Mouse (Mus musculus): ENCODE measurements around the gene Bri3. TPM values are rescaled to one million over a fixed set of nuclear protein-coding genes. Genes with fewer than 3 reads are reported as not detected.
"Not testable (repeated sequence)": the region's sequence is repeated elsewhere in the genome, so short reads cannot be mapped to it uniquely, and the experiment has no call there.

Gene Bri3
- total RNA-seq, 4 experiments from 2014 or later: 35.7 to 43.3 (median 40.9) TPM

DNA sequence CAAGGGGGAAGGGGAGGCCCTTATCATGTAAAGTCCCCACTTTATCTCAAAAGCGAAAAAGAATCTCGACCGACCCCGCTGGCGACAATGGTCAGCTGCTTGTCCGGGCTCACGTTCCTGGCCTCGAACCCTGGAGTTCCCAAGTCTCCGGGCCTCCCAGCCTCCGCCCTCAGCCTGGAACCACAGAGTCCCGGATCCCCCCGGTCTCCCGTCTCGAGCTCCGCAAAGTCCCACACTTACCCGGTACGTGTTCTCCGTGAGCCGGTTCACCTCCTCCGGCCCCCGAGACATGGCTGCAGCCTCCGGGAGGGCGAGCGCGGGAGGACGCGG, 113.3 kb downstream of the Bri3 start:
- DNase-seq (ENCODE audit: low spot score in 2 of 2): peak in 1 of 2 experiments; percentile 42

DNA sequence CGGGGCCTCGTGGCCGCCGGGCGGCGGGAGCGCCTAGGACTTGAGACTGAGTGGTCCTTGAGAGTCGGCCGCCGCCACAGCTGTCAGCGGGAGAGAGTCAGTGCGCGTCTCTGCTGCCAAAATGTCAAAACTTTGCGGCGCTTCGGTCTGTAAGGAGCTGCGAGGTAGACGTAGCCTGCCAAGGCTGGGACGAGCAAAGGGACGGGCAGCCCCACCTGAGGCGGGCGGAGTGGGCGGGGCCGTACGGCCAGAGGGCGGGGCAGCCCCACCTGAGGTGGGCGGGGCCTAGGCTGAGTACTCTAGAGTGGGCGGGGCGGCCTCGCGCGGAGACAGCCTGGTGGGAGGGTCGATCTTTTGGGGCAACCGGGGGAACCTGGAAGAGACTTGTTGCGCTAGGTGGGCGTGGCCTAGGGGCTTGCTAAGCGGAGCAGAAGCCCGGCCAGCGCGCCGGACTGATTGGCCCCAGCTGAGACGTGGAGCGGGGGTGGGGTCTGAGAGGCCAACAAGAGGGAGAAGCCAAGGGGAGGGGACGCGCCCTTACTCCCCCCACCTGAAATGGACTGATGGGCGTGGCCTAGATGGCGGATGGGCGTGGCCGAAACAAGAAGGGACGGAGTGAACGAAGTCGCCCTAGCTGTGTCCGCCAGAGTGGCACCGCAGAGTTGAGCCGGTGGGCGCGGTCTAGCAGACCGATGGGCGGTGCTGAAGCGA, 113.8 kb downstream of the Bri3 start, which contains the start of gene Baiap2l1:
Gene Baiap2l1, minus strand, starts transcription at position 232 of the 711 bp plus-strand sequence.
- peak; percentile 65 to 80 for DNase-seq (ENCODE audit: low spot score in 2 of 2)

DNA sequence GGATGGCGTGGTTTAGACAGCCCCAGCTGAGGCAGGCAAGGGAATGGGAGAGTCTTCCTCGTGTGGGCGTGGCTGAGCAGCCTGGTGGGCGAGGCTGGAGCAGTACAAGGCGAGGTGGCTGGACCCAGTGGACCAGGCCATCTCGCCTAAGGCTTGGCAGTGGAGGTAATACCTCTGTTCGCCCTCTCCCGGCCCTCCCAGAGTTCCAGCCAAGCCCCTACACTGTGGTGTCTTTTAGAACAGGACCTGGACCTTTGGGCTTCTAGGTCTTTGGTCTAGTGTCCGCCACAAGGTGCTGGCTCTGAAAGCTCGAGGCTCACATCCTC, 114.3 kb downstream of the Bri3 start:
- DNase-seq (ENCODE audit: low spot score in 2 of 2): no peak

DNA sequence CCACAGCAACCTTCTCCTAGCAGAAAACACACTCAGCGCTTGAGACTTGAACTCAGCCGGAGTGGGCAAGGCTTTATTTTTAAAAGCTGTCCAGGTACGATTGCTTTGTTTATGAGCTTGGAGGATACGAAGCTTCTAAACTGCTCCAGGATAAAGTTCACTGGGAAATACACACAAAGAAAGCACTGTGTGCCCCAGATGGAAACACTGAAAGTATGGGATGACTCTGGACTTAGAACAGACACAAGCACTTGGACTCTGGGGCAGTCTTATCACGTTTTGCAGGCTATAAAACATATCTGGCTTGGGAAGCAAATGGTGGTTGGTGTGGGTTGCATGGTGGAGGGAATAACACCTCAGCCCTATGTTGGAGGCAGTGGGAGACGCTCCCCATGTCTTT, 115.6 kb downstream of the Bri3 start:
- no peak for DNase-seq (ENCODE audit: low spot score in 2 of 2)

DNA sequence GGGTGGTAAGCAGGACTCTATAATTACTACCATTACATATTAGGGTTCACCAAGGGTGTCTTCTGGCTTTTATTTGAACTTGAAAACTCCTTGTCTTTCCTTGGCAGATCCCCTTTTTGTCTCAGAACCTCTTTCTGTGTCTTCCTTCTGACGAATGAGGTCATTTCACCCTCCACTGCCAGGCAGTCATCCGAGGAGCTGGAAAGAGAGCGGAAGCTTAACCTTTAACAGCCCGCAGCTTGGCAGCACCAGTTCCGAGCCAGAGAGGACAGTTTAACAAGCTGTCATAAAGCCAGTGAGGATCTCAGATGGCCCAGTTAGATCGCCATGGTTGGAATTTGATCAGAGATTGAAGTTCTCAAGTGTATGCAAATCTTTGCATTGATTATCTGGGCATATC, 116.1 kb downstream of the Bri3 start:
- peak in 1 of 2 experiments; percentile 13 for DNase-seq (ENCODE audit: low spot score in 2 of 2)

DNA sequence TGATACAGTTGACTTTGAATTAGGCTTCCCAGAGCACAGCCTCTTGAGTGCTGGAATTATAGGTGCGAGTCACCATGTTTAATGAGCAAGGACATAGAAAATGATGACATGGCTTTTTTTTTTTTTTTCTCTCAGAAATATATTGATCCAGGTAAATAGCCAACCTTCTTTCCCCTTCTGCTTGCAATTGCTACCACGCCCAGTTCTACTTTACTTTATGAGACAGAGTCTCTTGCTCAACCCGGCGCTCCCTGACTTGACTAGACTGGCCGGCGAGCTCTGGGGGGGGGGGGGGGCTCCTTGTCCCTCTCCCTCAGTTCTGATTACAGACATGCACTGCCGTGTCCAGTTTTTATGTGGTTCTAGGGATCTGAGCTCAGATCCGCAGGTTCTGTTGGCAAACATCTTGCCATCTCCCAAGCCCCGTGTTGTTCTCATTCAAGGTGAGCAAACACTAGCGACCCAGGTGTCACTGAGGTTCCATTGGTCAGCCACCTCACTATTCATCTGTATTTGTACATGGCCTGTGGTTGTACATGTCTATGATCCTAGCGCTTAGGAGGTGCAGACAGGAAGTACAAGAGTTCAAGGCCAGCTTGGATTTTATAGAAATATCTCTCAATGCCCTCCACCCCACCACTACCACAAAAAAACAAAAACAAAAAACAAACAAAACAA, 120.6 kb downstream of the Bri3 start:
- DNase-seq (ENCODE audit: low spot score in 2 of 2): no peak

DNA sequence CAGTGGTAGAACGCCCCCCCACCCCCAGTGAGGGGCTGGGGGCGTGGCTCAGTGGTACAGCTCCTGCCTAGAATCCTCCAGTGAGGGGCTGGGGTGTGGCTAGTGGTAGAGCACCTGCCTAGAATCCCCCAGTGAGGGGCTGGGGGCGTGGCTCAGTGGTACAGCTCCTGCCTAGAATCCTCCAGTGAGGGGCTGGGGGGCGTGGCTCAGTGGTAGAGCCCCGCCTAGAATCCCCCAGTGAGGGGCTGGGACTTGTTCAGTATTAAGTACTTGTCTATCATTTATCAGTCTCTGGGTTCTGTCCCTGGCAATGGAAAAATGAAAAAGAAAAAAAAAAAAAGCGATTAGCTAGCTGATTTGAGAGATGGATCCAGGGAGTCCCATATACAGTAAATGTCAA, 122.3 kb downstream of the Bri3 start:
- not testable (repeated sequence) for DNase-seq (ENCODE audit: low spot score in 2 of 2)

DNA sequence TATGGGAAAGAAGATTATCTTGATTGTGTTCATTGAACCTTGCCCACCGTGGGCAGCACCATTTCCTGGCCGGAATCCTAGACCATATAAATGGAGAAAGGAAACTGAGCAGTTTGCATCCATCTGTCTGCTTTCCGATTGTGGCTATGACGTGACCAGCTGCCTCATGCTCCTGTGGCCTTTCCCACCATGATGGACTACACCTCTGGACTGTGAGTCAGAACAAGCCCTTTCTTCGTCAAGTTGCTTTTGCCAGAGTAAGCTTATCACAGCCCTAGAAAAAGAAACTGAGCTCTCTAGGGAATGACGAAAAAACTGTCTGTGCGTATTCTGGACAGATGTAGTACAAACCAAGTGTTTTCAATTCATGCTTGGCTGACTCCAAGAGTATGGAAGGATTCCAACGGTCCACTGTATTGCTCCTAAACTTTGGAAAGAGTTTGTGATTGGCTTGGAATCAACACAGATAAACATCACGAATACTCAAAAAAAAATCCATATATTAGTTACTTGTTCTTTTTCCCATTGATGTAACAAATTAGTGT, 124.5 kb downstream of the Bri3 start:
- DNase-seq (ENCODE audit: low spot score in 2 of 2): no peak

DNA sequence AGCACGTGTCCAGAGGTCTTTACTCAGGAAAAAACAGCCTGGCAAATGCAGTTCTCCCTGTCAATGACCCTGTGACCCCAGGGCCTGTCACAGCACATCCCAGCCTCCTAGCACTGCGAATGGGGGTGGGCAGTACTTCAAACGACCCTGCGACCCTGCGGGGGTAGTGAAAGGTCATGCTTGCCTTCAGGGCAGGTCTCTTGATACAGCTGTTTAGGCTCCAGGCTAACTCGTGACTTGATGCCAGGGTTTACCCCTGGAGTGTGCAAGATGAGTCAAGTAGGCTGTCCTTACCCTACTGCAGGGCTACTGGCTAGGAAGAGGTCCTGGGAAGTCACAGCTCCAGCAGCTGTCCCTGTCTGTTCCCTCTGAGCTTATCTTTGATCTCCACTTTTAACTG, 126.7 kb downstream of the Bri3 start:
- no peak for DNase-seq (ENCODE audit: low spot score in 2 of 2)

DNA sequence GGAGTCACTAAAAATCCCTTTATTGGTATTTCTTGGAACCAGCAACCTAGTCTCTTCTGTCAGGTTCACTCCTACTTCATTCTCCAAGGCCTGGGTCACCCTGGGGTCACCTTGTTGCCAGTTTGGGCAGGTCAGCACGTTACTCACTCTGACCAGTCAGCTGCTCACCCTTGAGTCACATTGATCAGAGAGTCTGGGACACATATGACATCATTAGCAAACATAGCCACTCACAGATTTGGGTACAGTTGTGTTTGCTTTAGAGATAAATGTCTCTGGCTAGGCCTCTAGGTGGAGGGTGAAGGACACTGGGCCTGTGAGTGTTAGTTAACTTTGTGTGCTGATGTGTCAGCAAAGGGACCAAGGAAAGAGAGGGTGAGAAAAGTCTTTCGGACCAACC, 127.9 kb downstream of the Bri3 start:
- DNase-seq (ENCODE audit: low spot score in 2 of 2): no peak

DNA sequence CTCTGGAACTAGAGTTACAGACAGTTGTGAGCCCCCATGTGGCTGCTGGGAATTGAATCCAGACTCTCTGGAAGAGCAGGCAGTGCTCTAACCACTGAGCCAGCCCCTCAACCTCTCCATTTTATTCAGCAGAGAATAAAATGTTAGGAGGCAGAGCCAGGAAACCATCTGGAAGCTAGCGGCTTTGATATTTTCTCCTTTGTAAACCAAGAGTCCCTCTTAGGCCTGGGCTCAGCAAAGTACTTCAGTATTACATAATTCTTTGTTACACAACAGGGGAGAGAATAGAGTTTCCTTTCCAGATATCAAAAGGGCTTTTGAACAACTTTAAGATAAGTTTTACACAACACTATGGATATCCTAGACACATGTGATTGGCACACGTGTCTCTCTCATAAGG, 128.6 kb downstream of the Bri3 start:
- DNase-seq (ENCODE audit: low spot score in 2 of 2): no peak

DNA sequence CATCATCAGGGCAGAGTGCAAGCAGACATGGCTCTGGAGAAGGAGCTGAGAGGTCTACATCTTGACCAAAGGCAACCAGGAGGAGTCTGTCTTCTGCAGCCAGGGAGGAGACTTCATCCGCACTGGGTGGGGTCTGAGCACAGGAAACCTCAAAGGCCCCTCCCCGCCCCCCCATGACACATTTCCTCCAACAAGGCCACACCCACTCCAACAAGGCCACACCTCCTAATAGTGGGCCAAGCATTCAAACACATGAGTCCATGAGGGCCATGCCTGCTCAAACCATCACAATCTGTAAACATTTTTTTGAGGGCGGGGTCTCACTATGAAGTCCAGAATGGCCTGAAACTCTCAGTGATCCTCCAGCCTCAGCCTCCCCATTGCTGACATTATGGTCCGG, 135.2 kb downstream of the Bri3 start:
- DNase-seq (ENCODE audit: low spot score in 2 of 2): no peak

DNA sequence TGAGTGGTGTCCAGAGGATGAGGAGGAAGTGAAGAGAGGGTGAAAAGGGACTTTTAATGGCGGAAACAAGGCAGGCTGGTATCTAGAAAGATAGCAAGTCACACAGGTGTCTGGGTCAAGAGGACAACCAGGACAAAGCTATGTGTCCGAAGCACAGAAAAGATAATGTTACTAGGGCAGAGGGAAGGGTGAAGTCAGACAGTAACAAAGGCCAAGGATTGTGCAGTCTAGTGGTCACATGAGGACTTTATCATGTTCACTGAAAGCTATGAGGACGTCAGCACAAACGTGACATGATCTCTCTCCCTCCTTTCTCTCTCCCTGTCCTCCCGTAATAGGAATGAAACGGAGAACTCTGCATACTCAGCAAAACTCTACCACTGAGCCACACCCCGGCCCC, 136.5 kb downstream of the Bri3 start:
- no peak for DNase-seq (ENCODE audit: low spot score in 2 of 2)

DNA sequence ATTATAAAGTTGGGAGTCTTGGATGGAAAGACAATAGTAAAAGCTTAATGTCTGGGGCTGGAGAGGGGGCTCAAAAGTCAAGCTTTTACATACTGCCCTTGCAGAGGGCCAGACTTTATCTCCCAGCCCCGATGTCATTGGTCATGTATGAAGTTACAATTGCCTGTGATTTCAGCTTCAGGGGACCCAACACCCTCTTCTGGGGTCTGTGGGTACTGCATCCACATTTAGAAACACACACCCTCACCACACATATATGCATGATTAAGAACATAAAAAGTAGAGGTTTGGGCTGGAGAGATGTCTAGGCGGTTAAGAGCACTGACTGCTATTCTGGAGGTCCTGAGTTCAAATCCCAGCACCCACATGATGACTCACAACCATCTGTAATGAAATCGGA, 137.5 kb downstream of the Bri3 start:
- no peak for DNase-seq (ENCODE audit: low spot score in 2 of 2)

DNA sequence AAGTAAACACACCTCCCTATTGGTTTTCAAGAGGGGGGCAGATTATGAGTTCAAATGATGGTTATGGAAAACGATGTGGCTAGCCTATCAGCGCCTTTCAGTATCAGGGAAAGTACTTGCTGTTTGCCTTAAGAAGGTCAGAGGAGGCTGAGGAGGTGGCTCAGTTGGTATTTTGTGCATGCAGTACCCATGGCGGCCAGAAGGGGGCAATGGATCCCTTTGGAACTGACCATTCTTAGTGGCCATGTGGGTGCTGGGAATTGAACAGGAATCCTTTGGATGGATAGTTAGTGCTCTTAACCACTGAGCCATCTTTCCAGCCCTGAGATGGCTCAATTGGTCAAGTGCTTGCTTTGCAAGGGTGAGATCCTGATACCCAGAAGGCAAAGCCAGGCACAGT, 139.7 kb downstream of the Bri3 start:
- no peak for DNase-seq (ENCODE audit: low spot score in 2 of 2)

DNA sequence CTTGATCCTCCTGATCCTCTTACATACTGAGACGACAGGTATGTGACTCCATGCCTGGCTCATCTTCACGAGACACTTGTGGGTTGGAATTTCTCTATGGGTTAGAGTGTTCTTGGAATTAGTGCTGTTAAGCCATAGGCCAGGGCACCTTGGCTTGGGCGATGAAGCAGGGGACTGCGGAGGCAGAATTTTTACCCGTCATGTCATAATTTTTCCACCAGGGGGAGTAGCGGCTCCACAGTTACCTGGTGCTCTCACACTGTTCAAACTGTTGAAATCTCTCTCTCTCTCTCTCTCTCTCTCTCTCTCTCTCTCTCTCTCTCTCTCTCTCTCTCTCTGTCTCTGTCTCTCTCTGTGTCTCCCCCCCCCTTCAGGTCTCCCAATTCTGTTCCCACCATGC, 143.6 kb downstream of the Bri3 start:
- DNase-seq (ENCODE audit: low spot score in 2 of 2): no peak

DNA sequence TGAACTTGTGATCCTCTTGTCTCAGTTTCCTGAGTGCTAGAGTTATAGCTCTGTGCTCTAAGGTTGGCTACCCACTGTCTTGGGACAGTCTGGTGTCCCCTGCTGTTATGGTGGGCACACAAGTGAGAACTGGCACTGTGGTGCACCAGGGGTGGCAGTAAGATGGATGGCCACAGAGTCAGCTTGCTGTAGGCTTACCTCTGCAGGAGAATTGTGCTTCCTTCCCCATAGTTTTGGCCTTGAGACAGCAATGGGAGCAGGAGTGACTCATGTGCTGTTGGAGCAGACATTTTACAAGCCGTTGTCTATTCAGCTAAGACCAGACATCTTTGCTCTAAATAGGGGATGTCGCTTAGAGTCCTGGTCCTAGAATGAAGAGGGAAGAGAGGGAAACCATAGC, 149.9 kb downstream of the Bri3 start:
- no peak for DNase-seq (ENCODE audit: low spot score in 2 of 2)

DNA sequence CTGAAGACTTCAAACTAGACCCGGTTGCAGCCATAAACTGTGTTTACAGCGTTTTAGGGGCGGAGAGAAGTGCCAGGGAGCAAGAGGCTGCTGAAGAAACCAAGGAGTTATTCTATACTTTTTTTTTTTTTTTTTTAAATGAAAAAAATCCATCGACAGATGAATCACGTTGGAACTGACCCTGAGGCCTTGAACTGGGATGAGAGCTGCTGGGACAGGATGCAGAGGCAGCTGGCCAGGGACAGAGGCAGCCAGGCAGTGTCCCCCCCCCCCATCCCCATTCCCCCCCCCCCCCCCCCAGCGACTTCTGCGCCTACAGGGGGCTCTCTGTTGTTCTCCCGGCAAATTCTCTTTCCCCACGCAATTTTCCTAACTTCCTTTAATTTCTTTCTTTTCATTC, 153.3 kb downstream of the Bri3 start:
- no peak for DNase-seq (ENCODE audit: low spot score in 2 of 2)

DNA sequence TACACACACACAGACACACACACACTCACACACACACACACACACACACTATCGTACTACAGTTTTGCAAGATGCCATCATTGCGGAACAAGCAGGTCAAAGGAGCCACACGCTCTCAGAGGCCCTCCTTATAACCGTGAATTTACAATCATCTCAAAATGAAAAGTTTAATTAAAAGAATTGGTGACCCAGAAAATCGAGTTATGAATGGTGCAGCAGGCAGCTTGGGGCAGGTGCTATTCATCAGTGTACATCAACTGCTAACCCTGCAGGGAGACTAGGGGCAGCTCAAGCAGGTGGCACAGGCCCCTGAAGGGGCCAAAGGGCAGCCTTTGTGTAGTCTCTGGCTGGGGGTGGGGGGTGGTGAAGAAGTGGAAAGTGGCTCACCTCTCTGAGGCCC, 156.6 kb downstream of the Bri3 start:
- no peak for DNase-seq (ENCODE audit: low spot score in 2 of 2)

DNA sequence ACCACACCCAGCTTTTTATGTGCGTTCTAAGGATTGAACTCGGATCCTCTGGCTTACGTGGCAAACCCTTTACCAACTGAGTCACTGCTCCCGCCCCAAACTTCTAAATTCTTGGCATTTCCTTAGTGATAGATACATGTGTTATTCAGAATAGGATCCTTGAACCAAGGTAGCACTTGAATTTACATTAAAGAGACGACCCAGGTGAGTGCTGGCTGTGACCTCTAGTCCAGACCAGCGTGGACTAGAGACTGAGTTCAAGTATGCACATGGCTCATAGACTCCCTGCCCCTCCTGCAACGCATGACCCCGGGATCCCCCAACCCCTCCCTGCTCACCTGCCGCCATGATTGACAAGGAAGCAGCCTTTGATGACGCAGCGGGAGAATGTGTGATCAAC, 162.0 kb downstream of the Bri3 start:
- DNase-seq (ENCODE audit: low spot score in 2 of 2): no peak

DNA sequence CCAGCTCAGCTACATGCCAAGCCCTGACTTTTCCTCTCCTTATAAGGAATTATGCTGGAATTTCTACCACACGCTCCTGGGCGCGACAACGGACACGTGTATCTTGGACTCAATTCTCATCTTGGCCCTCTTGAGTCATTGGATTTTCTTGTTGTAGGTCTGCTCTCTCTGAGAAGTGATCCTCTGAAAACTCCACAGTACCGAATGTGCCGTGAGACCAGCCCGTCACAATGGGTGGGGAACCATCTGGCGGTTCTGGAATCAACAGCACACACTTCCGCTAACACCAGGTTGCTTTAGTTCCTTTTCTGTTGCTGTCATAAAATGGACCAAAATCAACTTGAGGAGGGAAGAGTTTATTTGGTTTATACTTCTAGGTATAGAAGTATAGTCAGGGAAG, 166.4 kb downstream of the Bri3 start:
- DNase-seq (ENCODE audit: low spot score in 2 of 2): no peak

DNA sequence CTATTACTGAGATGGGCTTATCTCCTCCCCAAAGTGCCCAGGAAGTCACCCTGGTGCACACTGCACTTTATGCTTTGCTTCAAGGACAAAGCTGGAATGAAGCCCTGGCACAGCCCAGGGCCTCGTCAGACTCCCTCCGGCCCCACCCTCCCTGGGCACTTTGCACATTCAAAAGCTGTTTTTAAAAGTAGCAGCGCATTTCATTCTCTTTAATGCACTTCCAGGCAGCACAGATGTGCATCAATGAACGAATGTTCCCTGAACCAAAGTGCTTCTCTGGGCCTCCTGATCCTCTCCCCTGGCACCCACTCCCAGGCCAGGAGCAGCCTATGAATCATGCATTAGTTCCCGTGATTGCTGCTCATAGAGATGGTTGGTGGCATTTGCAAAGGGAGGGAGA, 167.5 kb downstream of the Bri3 start:
- DNase-seq (ENCODE audit: low spot score in 2 of 2): no peak

DNA sequence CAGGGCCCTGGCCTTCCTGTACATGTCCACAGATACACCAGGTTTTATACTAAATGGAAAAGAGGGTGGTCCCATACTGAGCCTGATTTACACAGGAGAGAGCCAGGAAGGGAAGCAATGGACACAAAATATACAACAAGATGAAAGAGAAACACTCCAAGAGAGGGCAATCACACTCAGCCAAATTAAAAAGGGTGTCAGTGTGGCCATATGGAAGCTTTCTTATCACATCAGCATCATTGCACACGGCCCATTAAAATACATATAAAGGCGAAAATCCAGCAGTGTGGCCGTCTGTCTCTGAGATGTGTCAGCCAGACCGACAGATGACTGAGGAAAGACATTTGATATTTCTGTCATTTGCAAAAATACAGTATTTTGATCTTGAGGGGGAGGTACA, 168.5 kb downstream of the Bri3 start:
- no peak for DNase-seq (ENCODE audit: low spot score in 2 of 2)

All from gastrocnemius, adult 8-10 months (tissue).